Mouse (Mus musculus) natural killer cell, adult 2 months (primary cell): ENCODE measurements around the gene Nkain4.
A peak's percentile ranks its signal among the peaks of the same experiment; 100 is the strongest.

ENCODE experiments used
- DNase-seq, 2 experiments: peaks; one replicate each; pipeline ENCODE4 v3.0.0; 2022; ENCODE audit warnings: low spot score in 2 of 2

Gene Nkain4

DNA sequence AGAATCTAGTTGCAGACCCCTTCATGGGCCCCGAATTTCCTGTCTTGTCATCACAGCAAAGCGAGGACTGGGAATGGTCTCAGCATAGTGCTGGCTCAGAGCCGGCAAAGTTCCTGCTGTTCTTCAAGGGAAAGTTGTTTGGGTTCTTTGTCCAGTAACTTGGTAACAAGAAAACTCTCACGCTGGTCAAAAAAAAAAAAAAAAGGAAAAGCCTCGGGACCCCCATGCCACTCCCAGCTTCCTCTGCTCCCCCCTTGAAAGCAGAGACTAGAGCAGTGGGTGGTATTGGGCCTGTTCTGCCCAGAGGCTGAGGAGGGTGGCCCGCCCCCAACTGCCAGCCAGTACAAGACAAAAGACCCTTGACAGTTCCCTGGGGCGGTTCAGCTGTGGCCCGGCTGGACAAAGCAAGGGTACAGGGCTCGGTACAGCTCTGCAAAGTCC lies 1.7 kb downstream of the Nkain4 start:
- DNase-seq: no peak

- DNase-seq: no peak
These were observed 4.6 kb downstream of the Nkain4 start for GRCm38 (mm10) chr2:180949947-180950346.

- DNase-seq: no peak
These were observed 12.6 kb downstream of the Nkain4 start for GRCm38 (mm10) chr2:180941869-180942268.

- DNase-seq: no peak
These were observed 14.3 kb downstream of the Nkain4 start for GRCm38 (mm10) chr2:180940187-180940586.

- no peak for DNase-seq
These were observed 22.1 kb downstream of the Nkain4 start for GRCm38 (mm10) chr2:180932418-180932817.

GRCm38 (mm10) chr2:180928723-180929122 lies 25.8 kb downstream of the Nkain4 start, which contains the start of gene Birc7:
TSS of gene Birc7 (plus strand) at chr2:180929023.
- DNase-seq: no peak

DNA sequence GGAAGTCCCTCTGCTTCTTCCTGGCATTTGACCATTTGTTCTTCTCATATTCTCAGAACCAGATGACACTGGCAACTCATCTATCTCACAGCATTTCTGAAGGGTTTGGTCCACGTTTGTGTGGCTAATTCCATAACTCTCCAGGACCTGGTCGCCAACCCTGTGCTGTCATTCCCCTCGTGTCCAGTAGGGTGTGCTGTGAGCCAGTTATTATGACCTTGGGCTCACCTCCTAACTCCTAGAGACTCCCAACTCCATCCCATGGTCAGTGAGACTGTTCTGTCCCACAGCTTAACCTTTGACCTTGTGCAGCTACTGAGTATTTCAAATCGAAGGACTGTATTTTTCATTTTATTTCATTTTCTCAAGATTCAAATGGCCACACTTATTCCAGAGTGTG lies 29.3 kb downstream of the Nkain4 start:
- DNase-seq: peak; percentile 28 to 60

- no peak for DNase-seq
These were observed 31.8 kb downstream of the Nkain4 start for GRCm38 (mm10) chr2:180922739-180923138.

GRCm38 (mm10) chr2:180920810-180921400 lies 33.6 kb downstream of the Nkain4 start, which contains the start of gene Ythdf1:
TSS of gene Ythdf1 (minus strand) at chr2:180920949.
- DNase-seq: peak; percentile 99

DNA sequence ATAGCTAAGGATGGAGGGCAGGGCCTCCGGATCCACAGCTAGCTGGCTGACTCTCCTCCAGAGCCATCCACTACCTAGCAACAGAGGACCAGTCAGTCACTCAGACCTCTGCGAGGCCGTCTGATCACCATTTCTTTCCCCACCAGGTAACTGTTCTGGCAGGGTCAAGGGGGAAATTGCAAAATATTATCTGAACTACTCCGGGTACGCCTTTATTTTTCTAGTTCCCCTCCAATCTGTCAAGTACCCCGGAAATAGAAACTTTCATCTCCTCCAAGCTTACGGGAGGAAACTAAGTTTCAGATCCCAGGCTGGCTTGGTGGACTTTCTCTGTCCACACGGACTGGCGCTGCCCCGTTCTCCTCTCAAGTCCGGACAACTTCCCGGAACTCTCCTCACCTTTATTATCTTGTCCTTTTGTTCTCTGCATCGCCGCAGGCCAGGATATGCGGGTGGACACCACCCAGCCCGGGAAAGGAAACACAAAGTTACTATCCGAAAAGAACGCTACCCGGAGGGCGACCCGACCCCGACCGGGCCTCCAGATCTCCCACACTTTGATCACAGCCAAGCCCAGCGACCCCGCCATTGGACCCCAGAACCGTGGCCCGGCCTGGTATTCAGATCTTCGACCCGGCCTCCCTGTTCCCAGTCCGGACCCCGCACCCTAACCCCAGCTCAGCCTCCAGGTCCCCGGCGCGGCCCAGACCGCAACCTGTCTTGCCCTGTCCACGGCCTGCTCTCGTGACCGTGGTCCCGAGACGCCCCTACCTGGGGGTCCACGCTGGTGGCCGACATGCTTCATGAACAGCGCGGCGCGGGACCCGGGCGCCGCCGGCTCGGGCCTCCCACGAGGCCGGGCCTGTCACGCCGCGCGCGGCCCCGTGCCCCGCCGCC lies 34.3 kb downstream of the Nkain4 start:
- DNase-seq: peak in 1 of 2 experiments; percentile 9

DNA sequence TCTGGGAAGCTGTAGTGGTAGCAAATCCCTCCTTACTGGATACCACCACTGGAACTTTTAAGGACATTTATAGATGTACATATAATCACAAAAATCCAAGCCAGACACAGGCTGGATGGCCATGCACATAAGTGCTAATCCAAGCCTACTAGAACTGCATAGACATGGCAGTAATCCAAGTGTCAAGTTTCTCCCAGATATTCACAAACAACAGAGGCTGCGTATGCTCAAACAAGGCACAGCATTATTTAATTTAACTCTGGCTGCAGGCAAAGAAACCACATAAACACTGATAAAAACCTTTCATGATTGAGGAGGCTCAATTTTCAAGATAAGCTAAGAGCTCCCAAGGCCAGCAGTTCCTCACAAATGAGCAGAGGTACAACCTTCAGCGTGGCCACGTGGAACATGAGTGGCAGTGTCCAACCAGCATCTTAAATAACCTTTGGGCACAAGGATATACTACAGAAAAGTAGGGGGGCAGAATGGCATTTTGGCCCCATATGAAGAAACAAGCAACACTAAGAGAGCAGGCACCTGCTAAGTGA lies 38.5 kb downstream of the Nkain4 start:
- no peak for DNase-seq

DNA sequence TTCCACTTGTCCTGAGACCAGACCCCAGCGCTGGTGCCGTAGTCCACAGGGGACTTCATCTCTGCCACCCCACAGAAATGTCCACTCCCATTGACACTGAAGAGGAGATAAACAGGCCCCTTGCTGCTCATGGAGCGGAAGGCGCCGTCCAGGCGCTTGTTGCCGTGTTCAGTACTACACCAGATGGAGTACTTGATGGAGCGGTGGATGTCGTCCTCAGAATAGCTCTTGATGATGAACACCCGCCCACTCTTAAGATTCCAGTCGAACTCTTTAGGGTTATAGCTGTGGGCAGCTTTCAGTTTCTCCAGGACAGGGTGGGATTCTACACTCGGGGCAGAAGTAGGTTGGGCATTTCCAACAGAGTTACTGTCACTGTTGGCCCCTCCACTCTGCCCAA lies 43.6 kb downstream of the Nkain4 start:
- DNase-seq: no peak

DNA sequence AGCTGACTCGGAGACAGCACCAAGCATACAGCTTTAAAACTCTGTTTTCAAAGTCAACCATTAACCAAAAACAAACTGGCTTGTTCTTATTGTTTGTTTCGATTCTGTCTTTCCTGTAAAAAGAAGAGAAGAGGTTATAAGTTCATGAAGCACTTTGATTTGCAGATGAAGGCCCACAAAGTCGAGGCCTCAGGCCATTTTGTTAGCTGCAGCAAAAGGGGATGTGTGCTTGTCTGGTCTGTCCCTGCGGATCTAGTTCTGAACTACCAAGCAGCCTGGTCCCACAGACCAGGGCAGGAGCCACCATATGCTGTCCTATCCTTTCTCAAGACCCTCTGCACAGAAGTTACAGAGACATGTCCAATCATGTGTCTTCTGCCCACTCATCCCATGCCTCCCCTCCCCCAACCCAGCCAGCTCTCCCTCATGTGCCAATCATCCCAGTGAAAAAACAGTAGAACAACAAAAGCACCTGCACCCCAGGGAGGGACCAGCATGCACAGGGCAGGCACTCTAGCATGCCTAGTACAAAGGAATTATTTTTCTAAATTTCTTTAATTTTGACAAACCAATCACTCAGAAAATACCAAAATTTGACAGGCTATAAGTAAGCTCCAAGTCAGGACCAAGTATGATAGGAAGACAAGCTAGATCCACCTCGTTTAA lies 48.8 kb downstream of the Nkain4 start:
- no peak for DNase-seq

- DNase-seq: no peak
These were observed 49.9 kb downstream of the Nkain4 start for GRCm38 (mm10) chr2:180904435-180905208.

DNA sequence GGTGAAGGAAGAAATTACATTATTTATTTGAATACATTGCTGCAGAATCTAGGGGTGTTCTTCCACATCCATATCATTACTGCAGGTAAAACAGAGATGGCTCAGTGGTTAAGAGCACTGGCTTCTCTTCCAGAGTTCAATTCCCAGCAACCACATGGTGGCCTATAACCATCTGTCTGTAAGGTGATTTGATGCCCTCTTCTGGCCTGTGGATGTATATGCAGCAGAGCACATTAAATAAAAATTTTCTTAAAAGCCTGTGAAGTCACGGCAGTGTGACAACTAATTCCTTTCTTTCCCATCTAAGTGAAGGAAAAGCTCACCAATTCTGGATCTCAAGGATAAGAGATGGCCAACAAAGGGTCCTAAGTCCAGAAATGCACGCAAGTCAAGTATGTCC lies 52.4 kb downstream of the Nkain4 start:
- DNase-seq: no peak

DNA sequence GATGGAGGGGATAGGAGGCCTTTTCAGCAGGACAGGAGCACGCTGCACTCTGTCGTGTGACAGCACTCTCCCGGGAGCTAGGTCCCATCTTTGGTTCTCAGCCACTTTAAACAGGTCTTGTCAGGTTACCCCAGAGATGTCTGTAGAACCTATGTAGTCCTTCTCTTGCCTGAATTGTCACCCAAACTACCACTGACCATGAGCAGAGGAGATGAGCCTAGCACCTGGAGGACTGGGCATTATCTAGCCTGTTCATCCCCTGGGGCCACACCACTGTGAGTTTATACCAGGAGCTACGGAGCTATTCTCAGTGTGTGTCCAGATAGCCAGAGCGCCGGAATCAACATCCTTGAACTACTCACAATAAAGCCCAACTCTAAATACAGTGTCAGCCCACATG lies 56.6 kb downstream of the Nkain4 start:
- DNase-seq: no peak

GRCm38 (mm10) chr2:180896819-180897625 lies 57.5 kb downstream of the Nkain4 start:
- DNase-seq: no peak

- no peak for DNase-seq
These were observed 58.5 kb downstream of the Nkain4 start for GRCm38 (mm10) chr2:180895837-180896525.

DNA sequence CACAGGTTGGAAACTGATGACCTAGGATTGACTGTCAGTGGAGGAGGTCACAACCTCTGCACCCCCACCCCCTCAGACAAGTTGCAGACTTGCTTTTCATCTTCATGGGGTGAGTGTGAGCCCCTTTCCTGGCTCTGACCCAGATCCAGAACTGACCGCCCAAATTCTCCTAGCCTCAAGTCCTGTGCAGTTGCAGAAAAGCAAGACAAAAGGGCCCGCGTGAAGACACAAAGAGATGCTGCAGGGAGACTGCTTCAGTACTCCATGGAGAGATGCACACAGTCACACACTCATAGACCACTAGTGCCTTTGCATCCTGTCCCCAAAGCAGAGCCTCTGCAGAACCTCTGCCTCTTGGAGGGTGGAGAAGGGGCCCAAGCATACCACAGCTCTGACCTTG lies 59.2 kb downstream of the Nkain4 start:
- no peak for DNase-seq

- DNase-seq: peak; percentile 26 to 59
These were observed 59.8 kb downstream of the Nkain4 start for GRCm38 (mm10) chr2:180894734-180895133.
